Mouse (Mus musculus): ENCODE results near the gene Rnpepl1. TPM values are rescaled to one million over a fixed set of nuclear protein-coding genes. Genes with fewer than 3 reads are reported as not detected.

Rnpepl1 gene
- polyA plus RNA-seq (2021; fragmentation: Nextera tagmentation), result 7.9 and 15.2 TPM in 2 replicates
- long read RNA-seq, experiment 1, transcript Rnpepl1-201 (11 exons, 3,337 nt), result major isoform, 24 of 52 reads
- long read RNA-seq, experiment 1, partial matches to known transcripts, result 14 of 52 reads
- long read RNA-seq, experiment 1, other reads (novel, unspliced or antisense), result 14 of 52 reads
- long read RNA-seq, experiment 2, partial matches to known transcripts, result 6 of 9 reads
- long read RNA-seq, experiment 2, other reads (novel, unspliced or antisense), result 2 of 9 reads

DNA sequence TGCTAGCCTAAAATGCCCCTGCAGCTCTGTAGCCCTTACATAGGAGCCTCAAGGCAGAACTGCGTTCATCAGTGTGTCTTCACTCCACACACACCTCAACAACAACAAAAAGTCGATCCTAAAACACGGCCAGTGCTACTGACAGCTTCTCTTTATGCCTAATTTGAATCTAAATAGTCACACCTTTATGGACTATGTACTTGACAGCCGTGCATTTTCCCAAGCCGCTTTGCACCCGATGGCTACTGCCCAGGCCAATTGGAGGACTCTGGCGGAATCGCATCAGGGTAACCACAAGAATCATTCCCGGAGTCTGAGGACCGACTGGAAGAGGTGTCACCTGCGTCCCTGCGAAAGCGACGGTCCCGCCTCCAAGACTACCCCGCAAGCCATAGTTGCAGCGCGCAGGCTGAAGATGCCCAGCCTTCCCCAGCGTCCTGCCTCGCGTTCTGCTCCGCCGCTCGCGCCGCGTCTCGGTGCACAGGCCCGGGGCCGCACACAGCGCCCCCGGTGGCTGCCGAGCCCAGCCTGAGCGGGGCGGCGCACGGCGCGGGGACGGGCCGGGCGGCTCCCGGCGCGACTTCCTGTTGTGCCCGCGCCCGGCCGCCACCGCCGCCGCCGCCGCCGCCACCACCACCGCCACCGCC, at the start of gene Rnpepl1:
Gene Rnpepl1 (plus strand): TSS at position 545 of the 647 bp plus-strand sequence.

GRCm38 (mm10) chr1:92902786-92903185, 7.8 kb upstream of the Rnpepl1 start, which contains the start of gene Ankmy1:
Ankmy1 (minus strand) TSS chr1:92902906.

GRCm38 (mm10) chr1:92906779-92907631, 3.6 kb upstream of the Rnpepl1 start, which contains the start of gene Dusp28:
Dusp28 (plus strand) TSS chr1:92906981.

GRCm38 (mm10) chr1:92934182-92934827, 23.7 kb downstream of the Rnpepl1 start, which contains the start of gene Capn10:
Capn10 (plus strand) TSS chr1:92934376.

DNA sequence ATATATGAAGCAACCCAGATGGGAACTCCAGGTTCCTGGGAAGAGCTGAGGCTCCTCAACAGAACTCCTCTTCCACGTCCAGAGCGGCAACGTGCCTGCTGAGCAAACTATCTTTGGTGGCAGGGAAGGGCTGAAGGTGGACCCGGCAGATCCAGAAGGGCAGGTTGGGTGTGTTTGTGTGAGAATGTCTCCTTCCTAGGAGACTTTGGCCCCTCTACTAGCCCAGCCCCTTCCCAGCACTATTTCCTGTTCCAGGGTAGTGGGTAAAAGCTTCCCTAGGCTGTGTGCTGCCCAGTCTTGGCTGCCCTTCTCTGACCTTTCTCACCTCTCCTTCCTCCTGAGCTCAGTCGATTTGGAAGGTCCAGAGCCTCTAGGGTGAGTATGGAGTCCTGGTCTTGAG, 40.0 kb downstream of the Rnpepl1 start, which contains the start of gene Gpr35:
Gene Gpr35 (plus strand): TSS at position 259 of the 400 bp plus-strand sequence.

Other genes with a start within 250 kb of the Rnpepl1 start
- gene Gpc1, start 79.1 kb upstream of the Rnpepl1 start, polyA plus RNA-seq (2021; fragmentation: Nextera tagmentation), result 9.3 and 33.7 TPM in 2 replicates
- 0.14 and 0.42 TPM in 2 replicates for gene Ankmy1, start 7.9 kb upstream of the Rnpepl1 start, polyA plus RNA-seq (2021; fragmentation: Nextera tagmentation)
- 35.0 and 44.7 TPM in 2 replicates for gene Dusp28, start 3.8 kb upstream of the Rnpepl1 start, polyA plus RNA-seq (2021; fragmentation: Nextera tagmentation)
- 28.1 and 34.0 TPM in 2 replicates for gene Capn10, start 23.6 kb downstream of the Rnpepl1 start, polyA plus RNA-seq (2021; fragmentation: Nextera tagmentation)
- gene Gpr35, start 40.1 kb downstream of the Rnpepl1 start, polyA plus RNA-seq (2021; fragmentation: Nextera tagmentation), result 0.06 and 0.24 TPM in 2 replicates
- gene Aqp12, start 95.6 kb downstream of the Rnpepl1 start, polyA plus RNA-seq (2021; fragmentation: Nextera tagmentation), result not detected in 2 replicates
- gene Kif1a, start 191.2 kb downstream of the Rnpepl1 start, polyA plus RNA-seq (2021; fragmentation: Nextera tagmentation), result 203 and 209 TPM in 2 replicates
- not detected in 2 replicates for gene Agxt, start 224.5 kb downstream of the Rnpepl1 start, polyA plus RNA-seq (2021; fragmentation: Nextera tagmentation)

All from left cerebral cortex, adult 6 months (tissue).